Mouse (Mus musculus) embryo, embryonic 11 days (tissue): ENCODE measurements around the gene Prkcq.
"Not testable (repeated sequence)": the region's sequence is repeated elsewhere in the genome, so short reads cannot be mapped to it uniquely, and the experiment has no call there.

Experiments used
- DNase-seq: peaks from one replicate; pipeline ENCODE4 v3.0.0-alpha.2; 2015

Gene Prkcq

GRCm38 (mm10) chr2:11298811-11299210 lies 126.9 kb downstream of the Prkcq start:
- DNase-seq, result no peak

- no peak for DNase-seq
Measured at GRCm38 (mm10) chr2:11299366-11299765, 127.5 kb downstream of the Prkcq start.

DNA sequence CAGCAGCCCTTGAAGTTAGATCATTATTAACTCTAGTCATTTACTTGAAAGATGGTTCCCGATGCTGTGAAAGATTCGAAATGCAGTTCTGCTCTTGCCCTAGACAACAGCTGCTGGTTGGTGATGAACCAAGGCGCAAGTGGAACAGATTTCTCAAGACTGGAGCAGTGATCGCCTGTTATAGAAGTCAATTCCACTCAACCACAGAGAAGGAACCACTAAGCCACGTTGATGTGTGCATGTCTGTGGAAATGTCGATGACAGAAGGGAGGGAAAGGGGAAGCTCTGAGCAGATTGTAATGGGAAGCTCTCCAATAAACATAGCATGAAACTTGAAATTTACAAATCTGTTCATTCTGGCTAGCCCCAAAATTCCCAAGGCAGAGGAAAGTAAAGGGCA lies 128.5 kb downstream of the Prkcq start:
- DNase-seq, result no peak

- peak; percentile 78 for DNase-seq
Measured at GRCm38 (mm10) chr2:11320241-11320640, 148.3 kb downstream of the Prkcq start.

DNA sequence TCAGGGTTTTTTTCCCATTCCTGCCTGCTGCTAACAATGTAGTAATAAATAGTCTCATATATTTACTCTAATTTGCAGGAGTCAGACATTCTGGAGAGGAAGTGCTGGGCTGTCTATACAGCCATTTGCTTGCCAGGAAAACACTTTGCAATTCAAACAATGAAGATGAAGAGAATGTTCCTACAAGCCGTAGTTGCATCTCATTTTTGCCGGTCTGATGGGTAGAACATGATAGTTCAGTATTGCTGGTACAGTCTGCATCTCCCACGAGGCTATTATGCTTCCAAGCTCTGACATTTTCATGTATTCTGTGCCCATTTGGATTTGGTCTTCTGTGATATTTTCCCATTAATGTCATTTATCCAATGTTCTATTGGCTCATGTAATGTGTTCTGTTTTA lies 150.5 kb downstream of the Prkcq start:
- no peak for DNase-seq

- no peak for DNase-seq
Measured at GRCm38 (mm10) chr2:11327280-11327679, 155.4 kb downstream of the Prkcq start.

GRCm38 (mm10) chr2:11329407-11330224 lies 157.7 kb downstream of the Prkcq start:
- no peak for DNase-seq

DNA sequence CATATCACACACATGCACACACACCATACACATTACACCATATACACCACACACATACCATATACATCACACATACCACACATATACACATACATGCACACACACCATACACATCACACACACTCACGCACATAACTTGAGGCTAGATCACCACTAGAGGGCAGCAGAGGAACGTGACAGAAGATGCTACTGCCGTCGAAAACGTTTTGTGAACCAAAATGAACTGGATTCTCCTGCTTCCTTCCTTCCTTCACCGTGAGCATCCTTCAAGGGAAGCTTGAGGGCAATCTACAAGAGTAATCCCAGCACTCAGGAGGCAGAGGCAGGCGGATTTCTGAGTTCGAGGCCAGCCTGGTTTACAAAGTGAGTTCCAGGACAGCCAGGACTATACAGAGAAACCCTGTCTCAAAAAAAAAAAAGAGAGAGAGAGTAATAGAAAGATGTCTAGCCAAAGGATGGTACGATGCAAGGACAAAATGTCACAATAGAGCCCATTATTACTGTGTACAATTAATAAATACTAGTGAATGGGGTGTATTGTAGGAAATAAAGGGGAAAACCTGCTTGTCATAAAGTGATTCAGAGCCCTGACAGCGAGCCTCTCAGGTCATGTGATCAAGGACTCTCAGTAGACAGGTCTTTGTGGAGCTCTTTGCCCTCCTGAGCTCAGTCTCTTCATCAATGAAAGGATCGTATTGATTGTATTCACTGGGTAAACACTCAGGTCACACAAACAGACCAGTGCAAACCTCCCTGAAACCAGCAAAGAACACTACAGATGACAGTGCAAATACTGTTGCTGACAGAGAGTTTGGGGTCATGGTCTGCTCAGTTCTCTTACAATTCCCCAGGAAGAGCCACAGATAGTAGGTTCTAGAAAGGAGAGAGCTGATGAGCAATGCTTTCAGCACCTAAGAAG lies 159.9 kb downstream of the Prkcq start:
- peak; percentile 90 for DNase-seq

GRCm38 (mm10) chr2:11332469-11332868 lies 160.6 kb downstream of the Prkcq start:
- no peak for DNase-seq

DNA sequence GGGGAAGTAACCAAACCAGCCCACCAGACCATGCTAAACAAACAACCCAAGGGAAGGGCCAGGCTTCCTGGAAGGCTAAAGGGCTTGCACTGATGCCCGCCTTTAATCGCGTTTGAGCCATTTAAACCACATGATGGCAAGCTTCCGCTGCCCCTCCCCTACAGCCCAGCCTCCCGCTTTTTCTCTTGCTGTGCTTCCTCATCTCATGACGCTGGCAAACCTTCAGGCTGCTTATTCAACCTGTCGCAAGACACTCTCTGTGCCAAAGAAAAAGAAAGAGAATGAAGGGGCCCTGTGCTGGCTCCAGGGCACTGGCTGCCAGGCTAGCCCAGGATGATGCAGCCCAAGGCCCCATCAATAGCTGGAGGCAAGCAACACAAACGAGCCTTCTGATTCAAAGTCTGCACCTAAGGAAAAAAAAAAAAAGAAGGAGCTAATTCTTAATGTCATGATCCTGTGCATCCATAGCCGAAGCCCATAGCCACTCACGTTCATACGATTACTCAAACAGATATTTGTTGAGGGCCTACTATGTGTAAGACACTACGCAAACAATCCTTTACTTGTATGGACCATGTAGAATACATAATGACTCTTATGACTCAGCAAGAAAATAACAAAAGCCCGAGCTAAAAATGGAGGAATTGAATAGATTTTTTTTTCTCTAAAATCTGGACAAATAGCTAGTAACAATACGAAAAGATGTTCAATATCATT lies 161.6 kb downstream of the Prkcq start:
- no peak for DNase-seq

DNA sequence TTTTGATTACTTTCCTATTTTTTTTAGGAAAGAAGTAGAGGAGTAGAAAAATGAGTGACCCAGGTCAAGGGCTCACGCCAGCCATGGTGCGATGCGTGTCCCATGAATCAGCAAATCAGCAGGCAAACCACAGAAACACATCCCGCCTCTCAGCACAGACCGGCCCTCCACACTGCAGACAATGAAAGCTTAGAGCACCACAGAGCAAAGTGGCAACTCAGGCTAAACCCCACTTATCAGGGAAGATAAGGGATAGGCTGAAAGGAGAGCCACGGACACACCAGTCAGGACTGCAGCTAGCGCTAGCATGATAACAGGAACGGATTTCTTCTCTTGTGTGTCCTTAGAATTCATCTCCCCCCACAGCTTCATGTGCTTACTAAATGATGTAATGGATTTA lies 164.4 kb downstream of the Prkcq start:
- no peak for DNase-seq

DNA sequence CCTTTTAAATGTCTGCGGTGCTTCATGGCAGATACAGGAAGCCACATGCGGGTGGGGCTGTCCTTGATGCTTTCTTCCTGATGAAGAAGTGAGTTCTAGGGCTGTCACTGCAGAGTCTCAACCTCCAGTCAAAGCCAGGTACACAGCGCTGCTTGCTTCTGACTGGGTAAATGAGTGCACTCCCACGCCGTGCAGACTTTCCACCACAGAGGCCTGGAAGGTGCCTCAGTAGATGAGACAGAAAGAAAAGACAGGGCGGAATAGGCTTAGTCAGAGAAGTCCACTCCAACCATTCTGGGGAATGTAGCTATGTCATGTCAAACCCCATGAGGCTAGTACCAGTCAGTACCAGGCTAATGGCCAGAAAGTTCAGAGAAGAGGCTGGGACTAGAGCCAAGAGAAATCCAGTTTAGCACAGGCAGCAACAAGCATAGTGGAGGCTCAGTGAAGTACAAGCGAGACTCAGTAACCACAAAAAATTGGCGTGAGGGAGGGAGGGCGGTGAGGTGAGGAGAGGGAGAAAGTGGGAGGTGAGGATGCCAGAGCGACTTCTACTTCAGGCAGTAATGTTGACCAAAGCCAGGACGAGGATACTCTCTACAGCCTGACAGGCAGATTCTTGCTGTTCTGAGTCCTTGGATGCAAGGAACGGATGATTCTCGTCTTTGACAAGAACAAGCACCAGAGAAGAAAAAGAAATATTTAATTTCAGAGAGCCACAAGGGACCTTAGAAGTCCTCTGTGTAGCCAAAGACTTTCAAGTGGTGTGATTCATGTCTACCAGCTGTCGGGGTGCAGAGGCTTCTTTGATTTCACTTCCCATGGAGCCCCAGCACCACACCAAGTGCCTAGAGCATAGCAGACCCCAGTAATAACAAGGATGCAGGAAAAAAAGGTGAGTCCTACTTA lies 167.3 kb downstream of the Prkcq start:
- no peak for DNase-seq

GRCm38 (mm10) chr2:11344691-11345090 lies 172.8 kb downstream of the Prkcq start:
- DNase-seq, result no peak

- DNase-seq, result not testable (repeated sequence)
Measured at GRCm38 (mm10) chr2:11346419-11346818, 174.5 kb downstream of the Prkcq start.

GRCm38 (mm10) chr2:11347791-11348190 lies 175.9 kb downstream of the Prkcq start:
- DNase-seq, result no peak
